Mouse (Mus musculus) lung, postnatal 0 days (tissue): ENCODE results near the gene Tent5d. TPM values are rescaled to one million over a fixed set of nuclear protein-coding genes. Genes with fewer than 3 reads are reported as not detected.

Source experiments
- ATAC-seq: fragments of 200-750 bp; cut with Nextera tagmentation; 2 replicates; pipeline ENCODE4 v1.8.0; 2017; ENCODE audit warnings: moderate library complexity
- DNase-seq: peaks from one replicate; pipeline ENCODE4 v3.0.0-alpha.2; 2016; ENCODE audit warnings: low spot score
- H3K27ac ChIP-seq: fragments of 300-500 bp; sonication (generic); 2 replicates; pipeline ENCODE4 v1.5.1; 2014; ENCODE audit warnings: antibody characterized with exemption, mild to moderate bottlenecking, low read length, mixed read lengths
- H3K27me3 ChIP-seq: fragments of 300-500 bp; sonication (generic); replicated peaks from 2 replicates; pipeline ENCODE4 v1.6.1; 2014; ENCODE audit warnings: low read length, mixed read lengths; ENCODE audit not compliant: insufficient read depth
- H3K36me3 ChIP-seq: fragments of 300-500 bp; sonication (generic); 2 replicates; pipeline ENCODE4 v1.6.1; 2014; ENCODE audit warnings: low read length, mixed read lengths; ENCODE audit not compliant: insufficient read depth
- H3K4me1 ChIP-seq: fragments of 300-500 bp; sonication (generic); 2 replicates; pipeline ENCODE4 v1.6.1; 2014; ENCODE audit warnings: antibody characterized with exemption, low read depth, low read length, mixed read lengths; ENCODE audit not compliant: insufficient read depth
- H3K4me2 ChIP-seq: fragments of 300-500 bp; sonication (generic); replicated peaks from 2 replicates; pipeline ENCODE4 v1.6.1; 2014; ENCODE audit warnings: low read depth, mild to moderate bottlenecking, low read length, moderate library complexity, mixed read lengths
- H3K4me3 ChIP-seq: fragments of 300-500 bp; sonication (generic); 2 replicates; pipeline ENCODE4 v1.5.1; 2014; ENCODE audit warnings: low read depth, low read length
- H3K9ac ChIP-seq: fragments of 300-500 bp; sonication (generic); replicated peaks from 2 replicates; pipeline ENCODE4 v1.6.1; 2014; ENCODE audit warnings: low read depth, mild to moderate bottlenecking
- H3K9me3 ChIP-seq: fragments of 300-500 bp; sonication (generic); 2 replicates; pipeline ENCODE4 v1.6.1; 2016; ENCODE audit warnings: low read length, mixed read lengths
- CTCF ChIP-seq: IDR thresholded peaks from 2 replicates; pipeline ENCODE4 v1.5.1; 2016; ENCODE audit warnings: antibody characterized with exemption, mild to moderate bottlenecking
- EP300 ChIP-seq: IDR thresholded peaks from 2 replicates; pipeline ENCODE4 v1.6.1; 2016; ENCODE audit warnings: antibody characterized with exemption, mild to moderate bottlenecking, control low read depth
- WGBS: fragments of 180-500 bp; shearing (Covaris S2); extraction: QIAGEN DNeasy Blood & Tissue Kit; methylation state at CpG from one replicate; pipeline ENCODE4 v1.1.7; 2014; 5-methylcytosine and 5-hydroxymethylcytosine counted together
- polyA plus RNA-seq: library from polyadenylated mRNA; unstranded; fragments of >200 nt; fragmentation: Nextera tagmentation; extraction: Ambion mirVana; gene quantifications from 2 replicates; pipeline ENCODE4 v1.2.1, GENCODE M21; 2015

Tent5d gene
- polyA plus RNA-seq: not detected in 2 replicates

GRCm38 (mm10) chrX:107792290-107792689, at the start of gene Tent5d:
Gene Tent5d, plus strand, starts transcription at chrX:107792590.
- Histone ChIP-seq H3K9ac (no peak within 1 kb of the TSS), H3K4me3 (no peak within 1 kb of the TSS), H3K9me3 (no peaks in the 10 kb centered on the region), H3K27me3 (no peaks in the 10 kb centered on the region), H3K36me3 (no peaks in the 10 kb centered on the region), H3K27ac (no peak within 1 kb of the TSS), H3K4me1 (no peaks in the 10 kb centered on the region), H3K4me2 (no peak within 1 kb of the TSS)
- DNase-seq: no peak
- 76% methylated on average over 1 of the region's 1 CpGs for WGBS
- no peak for ATAC-seq
- TF ChIP-seq CTCF (no peak), EP300 (no peak)

GRCm38 (mm10) chrX:107767896-107768295, 24.5 kb upstream of the Tent5d start:
- H3K4me1 ChIP-seq: no peaks in the 10 kb centered on the region
- no peak for ATAC-seq
- DNase-seq: peak; percentile 5
- TF ChIP-seq EP300: no peak
- peak; percentile 42 for TF ChIP-seq CTCF
- H3K27ac ChIP-seq: no peak overlapping the region
- H3K9me3 ChIP-seq: no peaks in the 10 kb centered on the region
- no peaks in the 10 kb centered on the region for H3K27me3 ChIP-seq
- no peak overlapping the region for H3K4me2 ChIP-seq
- no peak overlapping the region for H3K4me3 ChIP-seq
- no peaks in the 10 kb centered on the region for H3K36me3 ChIP-seq
- H3K9ac ChIP-seq: no peak overlapping the region
- WGBS: 11% methylated on average over 3 of the region's 3 CpGs

- DNase-seq (no peak), ATAC-seq (no peak)
- H3K36me3 ChIP-seq: no peaks in the 10 kb centered on the region
- H3K4me3 ChIP-seq: no peak overlapping the region
- no peak overlapping the region for H3K27ac ChIP-seq
- 85% methylated on average over 1 of the region's 1 CpGs for WGBS
- no peaks in the 10 kb centered on the region for H3K4me1 ChIP-seq
- H3K9ac ChIP-seq: no peak overlapping the region
- H3K9me3 ChIP-seq: no peaks in the 10 kb centered on the region
- H3K27me3 ChIP-seq: no peaks in the 10 kb centered on the region
- no peak for TF ChIP-seq EP300
- TF ChIP-seq CTCF: no peak
- H3K4me2 ChIP-seq: no peak overlapping the region
These were observed 2.3 kb upstream of the Tent5d start for GRCm38 (mm10) chrX:107790136-107790535.

GRCm38 (mm10) chrX:107790750-107791493, 1.5 kb upstream of the Tent5d start:
- no peak for ATAC-seq
- no peaks in the 10 kb centered on the region for H3K36me3 ChIP-seq
- H3K27ac ChIP-seq: no peak overlapping the region
- H3K4me1 ChIP-seq: no peaks in the 10 kb centered on the region
- no peaks in the 10 kb centered on the region for H3K27me3 ChIP-seq
- TF ChIP-seq EP300 (no peak), CTCF (peak; percentile 28; the same call in 1 of the 2 replicates)
- H3K9me3 ChIP-seq: no peaks in the 10 kb centered on the region
- H3K9ac ChIP-seq: no peak overlapping the region
- no peak overlapping the region for H3K4me3 ChIP-seq
- DNase-seq: no peak
- 24% methylated on average over 8 of the region's 8 CpGs for WGBS
- H3K4me2 ChIP-seq: no peak overlapping the region

- DNase-seq (no peak), ATAC-seq (no peak)
- H3K9me3 ChIP-seq: no peaks in the 10 kb centered on the region
- H3K4me1 ChIP-seq: no peaks in the 10 kb centered on the region
- no peak overlapping the region for H3K9ac ChIP-seq
- H3K27me3 ChIP-seq: no peaks in the 10 kb centered on the region
- H3K36me3 ChIP-seq: no peaks in the 10 kb centered on the region
- no peak for TF ChIP-seq EP300
- TF ChIP-seq CTCF: no peak
- no peak overlapping the region for H3K4me3 ChIP-seq
- WGBS: 29% methylated on average over 1 of the region's 1 CpGs
- no peak overlapping the region for H3K4me2 ChIP-seq
- H3K27ac ChIP-seq: no peak overlapping the region
These were observed 3.4 kb downstream of the Tent5d start for GRCm38 (mm10) chrX:107795785-107796184.

- ATAC-seq: no peak
- no peak overlapping the region for H3K4me3 ChIP-seq
These were observed 4.5 kb downstream of the Tent5d start for GRCm38 (mm10) chrX:107796919-107797318.

More at GRCm38 (mm10) chrX:107796919-107797318, 4.5 kb downstream of the Tent5d start:
- Histone ChIP-seq H3K27me3 (no peaks in the 10 kb centered on the region), H3K9ac (no peak overlapping the region), H3K36me3 (no peaks in the 10 kb centered on the region), H3K9me3 (no peaks in the 10 kb centered on the region), H3K4me1 (no peaks in the 10 kb centered on the region), H3K4me2 (no peak overlapping the region), H3K27ac (no peak overlapping the region)
- no peak for DNase-seq
- TF ChIP-seq CTCF: no peak
- no peak for TF ChIP-seq EP300
- 90% methylated on average over 2 of the region's 2 CpGs for whole genome bisulfite sequencing
